Mouse (Mus musculus): ENCODE results near the gene Adat1. TPM values are rescaled to one million over a fixed set of nuclear protein-coding genes. Genes with fewer than 3 reads are reported as not detected.

The Adat1 gene
- polyA plus RNA-seq, 1 experiment from 2014 or later, result 6.2 TPM

DNA sequence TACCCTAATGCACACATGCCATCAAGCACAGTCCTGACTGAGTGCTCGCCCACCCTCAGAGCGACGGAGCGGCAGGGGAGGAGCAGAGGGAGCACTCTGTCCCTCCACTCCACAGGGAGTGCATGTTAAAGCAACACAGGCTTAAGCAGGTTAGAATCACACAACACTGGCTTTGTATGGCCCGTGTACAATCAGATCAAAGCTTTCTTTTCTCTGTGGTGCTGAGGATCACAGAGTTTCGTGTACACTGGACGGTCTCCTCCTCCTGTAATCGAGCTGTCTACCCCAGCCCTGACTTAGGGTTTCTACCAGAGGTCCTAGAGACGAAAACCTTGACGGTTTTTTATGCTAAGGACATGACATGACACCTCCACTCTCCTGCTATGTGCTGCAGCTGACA is 23.6 kb downstream of the Adat1 start:
- Histone ChIP-seq H3K27ac (replicated peaks) (no peak overlapping the region), H3K9ac (no peak overlapping the region), H3K4me1 (peaks cover 2% of the 10 kb centered on the region), H3K4me2 (no peak overlapping the region), H3K4me3 (no peak overlapping the region), H3K27me3 (replicated peaks) (no peaks in the 10 kb centered on the region), H3K9me3 (no peaks in the 10 kb centered on the region), H3K36me3 (peaks cover 39% of the 10 kb centered on the region)
- 83% methylated on average over 10 of the region's 10 CpGs for WGBS
- ATAC-seq (ENCODE audit: extremely low read depth, insufficient number of reproducible peaks, low FRiP score, low TSS enrichment), result no peak

DNA sequence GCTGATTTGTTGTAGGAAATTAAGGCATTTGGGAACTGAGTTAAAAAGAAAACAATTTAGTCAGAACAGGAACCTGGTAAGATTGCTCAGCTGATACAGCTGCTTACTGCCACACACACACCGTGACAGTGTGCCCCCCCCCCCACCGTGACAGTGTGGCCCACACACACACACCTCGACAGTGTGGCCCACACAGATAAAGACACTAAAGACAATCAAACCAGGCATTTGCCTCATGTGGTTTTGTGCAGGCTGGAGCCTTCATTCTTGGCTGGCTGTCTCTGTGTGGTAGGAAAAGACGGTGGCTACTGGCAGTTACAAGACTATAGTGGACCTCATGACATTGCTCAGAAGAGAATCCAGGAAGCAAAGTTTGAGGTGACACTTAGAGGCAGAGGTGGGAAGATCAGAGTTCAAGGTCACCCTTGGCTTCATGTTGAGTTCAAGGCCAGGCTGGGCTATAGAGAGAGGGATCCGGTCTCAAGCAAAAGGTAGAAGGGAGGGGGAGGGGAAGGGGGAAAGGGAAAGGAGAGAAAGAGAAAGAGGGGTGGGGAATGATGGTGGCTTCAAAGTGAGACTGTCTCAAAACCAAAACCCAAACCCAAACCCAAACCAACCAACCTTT is 24.7 kb downstream of the Adat1 start:
- H3K36me3 ChIP-seq, result peaks cover 31% of the 10 kb centered on the region
- no peak for ATAC-seq (ENCODE audit: extremely low read depth, insufficient number of reproducible peaks, low FRiP score, low TSS enrichment)
- no peak overlapping the region for H3K4me3 ChIP-seq
- H3K27ac ChIP-seq (replicated peaks), result no peak overlapping the region
- H3K4me1 ChIP-seq, result peaks cover 13% of the 10 kb centered on the region
- H3K9me3 ChIP-seq, result no peaks in the 10 kb centered on the region
- H3K27me3 ChIP-seq (replicated peaks), result no peaks in the 10 kb centered on the region
- WGBS, result 72% methylated on average over 5 of the region's 5 CpGs
- H3K4me2 ChIP-seq, result no peak overlapping the region
- H3K9ac ChIP-seq, result no peak overlapping the region

DNA sequence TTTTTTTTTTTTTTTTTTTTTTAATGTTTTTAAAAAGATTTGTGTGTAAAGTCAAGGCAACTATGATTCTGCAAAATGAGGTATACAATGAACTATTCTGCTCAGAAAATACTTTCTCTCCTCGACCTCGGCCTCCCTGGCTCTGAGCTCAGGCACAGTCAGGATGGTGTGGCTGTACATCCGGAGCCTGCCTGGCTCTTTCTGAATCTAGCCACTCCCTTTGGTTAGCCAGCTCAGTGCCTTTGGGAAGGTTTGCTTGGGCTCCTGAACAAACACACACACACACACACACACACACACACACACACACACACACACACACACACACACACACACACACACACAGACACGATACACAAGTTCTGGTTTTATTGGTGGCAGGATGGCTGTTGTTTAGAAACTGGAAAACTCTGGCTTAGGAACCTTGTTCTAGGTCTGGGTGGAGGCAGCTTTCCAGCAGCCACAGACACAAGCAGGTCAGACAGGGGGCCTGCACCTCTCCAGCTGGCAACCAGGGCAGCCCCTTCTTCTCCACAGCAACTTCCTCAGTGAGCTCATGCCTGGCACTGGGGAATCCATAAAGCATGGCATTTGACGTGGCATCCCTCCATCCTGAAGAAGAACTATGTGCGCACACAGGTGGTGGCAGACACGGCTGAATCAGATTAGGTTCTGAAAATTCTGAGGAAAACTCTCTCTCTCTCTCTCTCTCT is 27.1 kb downstream of the Adat1 start:
- peaks cover 18% of the 10 kb centered on the region for H3K36me3 ChIP-seq
- H3K4me3 ChIP-seq, result no peak overlapping the region
- no peak overlapping the region for H3K27ac ChIP-seq (replicated peaks)
- no peaks in the 10 kb centered on the region for H3K27me3 ChIP-seq (replicated peaks)
- H3K4me1 ChIP-seq, result peaks cover 22% of the 10 kb centered on the region
- no peaks in the 10 kb centered on the region for H3K9me3 ChIP-seq
- WGBS, result 76% methylated on average over 7 of the region's 7 CpGs
- no peak for ATAC-seq (ENCODE audit: extremely low read depth, insufficient number of reproducible peaks, low FRiP score, low TSS enrichment)
- no peak overlapping the region for H3K4me2 ChIP-seq
- no peak overlapping the region for H3K9ac ChIP-seq

DNA sequence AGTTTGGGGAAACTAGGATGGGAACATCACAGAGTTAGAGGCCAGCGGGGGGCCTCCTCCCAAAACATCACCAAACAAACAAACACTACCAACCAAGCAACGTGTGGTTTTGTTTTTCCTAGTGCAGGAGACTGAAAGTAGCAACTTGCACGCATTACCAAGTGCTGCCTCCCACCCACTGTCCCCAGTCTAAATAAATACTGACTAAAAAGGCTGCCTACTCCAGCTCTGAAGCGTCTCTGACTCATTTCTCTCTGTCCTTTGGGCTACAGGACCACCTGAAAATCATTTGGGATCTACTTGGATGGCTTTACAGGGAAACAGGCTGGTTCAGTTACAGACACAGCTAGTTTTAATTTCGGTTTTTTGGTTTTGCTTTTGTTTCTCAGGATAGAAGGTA is 27.8 kb downstream of the Adat1 start:
- Histone ChIP-seq H3K9ac (no peak overlapping the region), H3K9me3 (no peaks in the 10 kb centered on the region), H3K27ac (replicated peaks) (no peak overlapping the region), H3K27me3 (replicated peaks) (no peaks in the 10 kb centered on the region), H3K4me3 (no peak overlapping the region), H3K4me1 (peaks cover 22% of the 10 kb centered on the region), H3K36me3 (peaks cover 18% of the 10 kb centered on the region), H3K4me2 (no peak overlapping the region)
- WGBS, result 57% methylated on average over 5 of the region's 5 CpGs
- ATAC-seq (ENCODE audit: extremely low read depth, insufficient number of reproducible peaks, low FRiP score, low TSS enrichment), result no peak

DNA sequence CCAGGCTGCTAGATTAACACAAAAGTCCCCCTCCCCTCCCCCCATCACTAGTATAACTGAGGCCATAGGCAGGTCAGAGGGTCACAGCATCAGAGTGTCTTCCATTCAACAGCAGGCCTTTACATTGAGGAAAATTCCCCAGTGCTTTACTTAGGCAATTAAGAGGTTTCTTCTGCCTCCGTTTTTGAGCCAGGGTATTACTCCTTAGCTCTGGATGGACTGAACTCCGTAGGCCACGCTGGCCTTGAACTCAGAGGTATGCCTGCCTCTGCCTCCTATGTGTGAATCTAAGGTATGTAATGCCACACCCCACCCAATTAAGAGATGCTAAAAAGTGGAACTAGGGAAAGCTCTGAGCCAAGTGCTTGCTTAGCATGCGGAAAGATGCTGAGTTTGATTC is 28.6 kb downstream of the Adat1 start:
- ATAC-seq (ENCODE audit: extremely low read depth, insufficient number of reproducible peaks, low FRiP score, low TSS enrichment), result no peak
- 88% methylated on average over 4 of the region's 4 CpGs for WGBS
- Histone ChIP-seq H3K27ac (replicated peaks) (no peak overlapping the region), H3K27me3 (replicated peaks) (no peaks in the 10 kb centered on the region), H3K36me3 (peaks cover 22% of the 10 kb centered on the region), H3K4me3 (no peak overlapping the region), H3K9ac (no peak overlapping the region), H3K4me1 (peaks cover 22% of the 10 kb centered on the region), H3K4me2 (no peak overlapping the region), H3K9me3 (no peaks in the 10 kb centered on the region)

DNA sequence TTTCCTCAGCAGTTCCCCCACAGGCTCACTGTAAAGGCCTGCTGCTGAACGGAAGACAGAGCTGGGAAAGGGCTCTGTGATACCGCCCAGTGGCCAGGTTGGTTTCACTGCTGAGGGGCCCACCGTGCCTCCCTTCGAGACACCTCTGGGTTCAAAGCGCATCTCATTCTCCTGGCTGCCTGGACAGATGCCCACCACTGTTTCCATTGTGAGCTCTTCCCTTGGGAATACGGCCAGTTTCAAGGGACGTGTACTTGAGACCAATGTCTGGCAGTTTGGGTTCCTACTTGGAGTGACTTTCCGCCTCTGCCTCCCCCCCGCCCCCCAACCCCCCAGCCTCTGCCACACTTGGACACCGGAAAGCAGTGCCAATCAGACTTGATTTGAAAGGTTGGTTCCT is 29.0 kb downstream of the Adat1 start:
- Histone ChIP-seq H3K4me3 (no peak overlapping the region), H3K4me1 (peaks cover 22% of the 10 kb centered on the region), H3K9ac (0 out of 2 replicates have a peak overlapping the region, but pooled peaks have one; percentile 0), H3K27me3 (replicated peaks) (no peaks in the 10 kb centered on the region), H3K36me3 (peaks cover 23% of the 10 kb centered on the region), H3K4me2 (peak overlapping the region; percentile 40), H3K27ac (replicated peaks) (peak overlapping the region; percentile 60), H3K9me3 (no peaks in the 10 kb centered on the region)
- 58% methylated on average over 10 of the region's 10 CpGs for WGBS
- no peak for ATAC-seq (ENCODE audit: extremely low read depth, insufficient number of reproducible peaks, low FRiP score, low TSS enrichment)

DNA sequence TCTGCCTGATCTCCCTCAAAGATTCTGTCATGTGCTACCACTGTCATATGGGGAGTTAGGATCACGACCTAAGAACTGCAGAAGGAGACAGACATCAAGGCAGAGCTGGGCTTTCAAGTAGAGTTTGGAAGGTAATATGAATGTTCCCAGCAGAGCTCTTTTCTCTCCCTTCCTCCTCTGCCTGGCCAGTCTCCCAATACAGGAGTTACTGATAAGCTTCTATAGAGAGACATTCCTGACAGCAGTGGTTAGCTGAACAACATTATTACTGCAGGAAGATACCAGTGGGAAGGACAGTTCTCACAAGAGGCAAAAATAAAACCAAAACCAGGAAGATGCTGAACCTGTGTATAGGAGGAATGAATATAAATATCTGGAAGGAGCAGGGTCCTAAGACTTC is 29.5 kb downstream of the Adat1 start:
- ATAC-seq (ENCODE audit: extremely low read depth, insufficient number of reproducible peaks, low FRiP score, low TSS enrichment), result no peak
- WGBS, result 45% methylated on average over 1 of the region's 1 CpGs

DNA sequence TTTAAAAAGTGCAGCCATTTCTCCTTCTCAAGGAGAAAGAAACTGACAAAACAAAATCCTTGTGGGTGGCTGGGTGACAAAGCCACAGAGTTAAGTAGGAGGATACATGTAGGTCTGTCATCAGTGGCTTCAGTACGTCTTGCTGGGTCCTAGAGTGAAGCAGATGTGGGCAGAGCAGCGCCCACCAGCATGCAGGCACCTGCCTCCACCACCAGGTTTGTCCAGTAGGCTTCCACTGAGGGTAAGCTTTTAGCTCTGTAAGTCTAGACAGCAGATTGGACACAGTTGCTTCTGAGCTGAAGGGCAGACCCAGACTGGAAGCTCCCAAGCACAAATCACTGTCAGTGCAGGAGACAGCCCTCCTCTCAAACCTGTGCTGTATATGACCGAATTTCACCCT is 30.8 kb downstream of the Adat1 start:
- H3K4me3 ChIP-seq, result no peak overlapping the region
- no peak overlapping the region for H3K9ac ChIP-seq
- WGBS, result 73% methylated on average over 3 of the region's 3 CpGs
- no peak for ATAC-seq (ENCODE audit: extremely low read depth, insufficient number of reproducible peaks, low FRiP score, low TSS enrichment)
- H3K36me3 ChIP-seq, result peaks cover 26% of the 10 kb centered on the region
- H3K4me2 ChIP-seq, result no peak overlapping the region
- H3K4me1 ChIP-seq, result peaks cover 22% of the 10 kb centered on the region
- no peaks in the 10 kb centered on the region for H3K9me3 ChIP-seq
- H3K27ac ChIP-seq (replicated peaks), result no peak overlapping the region
- H3K27me3 ChIP-seq (replicated peaks), result no peaks in the 10 kb centered on the region

More for the DNA sequence above, 29.5 kb downstream of the Adat1 start:
- Histone ChIP-seq H3K9ac (0 out of 2 replicates have a peak overlapping the region, but pooled peaks have one; percentile 16), H3K4me3 (no peak overlapping the region), H3K36me3 (peaks cover 22% of the 10 kb centered on the region), H3K4me1 (peaks cover 22% of the 10 kb centered on the region), H3K4me2 (peak overlapping the region; percentile 40), H3K27ac (replicated peaks) (peak overlapping the region; percentile 60), H3K9me3 (no peaks in the 10 kb centered on the region), H3K27me3 (replicated peaks) (no peaks in the 10 kb centered on the region)

DNA sequence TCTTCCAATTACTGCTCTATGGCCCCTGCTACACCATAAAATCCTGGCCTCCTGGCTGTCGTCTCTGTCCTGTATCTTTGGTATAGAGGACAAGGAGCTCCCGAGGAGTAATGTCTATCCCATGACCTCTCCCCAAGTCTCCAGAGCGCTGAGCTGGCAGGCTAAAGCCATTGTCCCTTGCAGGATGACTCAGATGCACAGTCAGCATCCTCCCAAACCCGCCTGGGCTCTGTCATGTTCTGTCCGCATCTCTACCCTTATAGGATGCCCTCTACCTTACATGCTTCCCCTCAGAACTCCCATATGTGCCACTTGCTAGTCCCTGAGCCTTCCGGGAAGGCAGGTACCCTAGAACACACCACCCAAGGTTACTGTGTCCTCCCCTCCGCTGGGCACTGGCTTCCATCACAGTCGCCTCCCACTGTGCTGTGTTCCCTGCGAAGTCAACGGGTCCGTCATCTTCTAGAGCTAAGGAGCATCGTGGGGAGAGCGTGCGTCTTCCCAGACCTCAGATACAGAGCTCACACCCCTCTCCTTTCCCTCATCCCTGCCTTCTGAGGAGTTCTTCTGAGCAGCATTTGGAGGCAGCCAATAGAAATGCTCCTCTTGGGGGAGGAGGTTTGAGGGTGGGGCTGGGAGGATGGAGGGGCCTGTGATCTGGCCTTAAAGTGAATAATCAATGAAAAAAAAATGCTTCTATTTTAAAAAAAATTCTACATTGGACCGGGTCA is 31.3 kb downstream of the Adat1 start:
- peaks cover 22% of the 10 kb centered on the region for H3K4me1 ChIP-seq
- WGBS, result 54% methylated on average over 15 of the region's 15 CpGs
- ATAC-seq (ENCODE audit: extremely low read depth, insufficient number of reproducible peaks, low FRiP score, low TSS enrichment), result no peak

DNA sequence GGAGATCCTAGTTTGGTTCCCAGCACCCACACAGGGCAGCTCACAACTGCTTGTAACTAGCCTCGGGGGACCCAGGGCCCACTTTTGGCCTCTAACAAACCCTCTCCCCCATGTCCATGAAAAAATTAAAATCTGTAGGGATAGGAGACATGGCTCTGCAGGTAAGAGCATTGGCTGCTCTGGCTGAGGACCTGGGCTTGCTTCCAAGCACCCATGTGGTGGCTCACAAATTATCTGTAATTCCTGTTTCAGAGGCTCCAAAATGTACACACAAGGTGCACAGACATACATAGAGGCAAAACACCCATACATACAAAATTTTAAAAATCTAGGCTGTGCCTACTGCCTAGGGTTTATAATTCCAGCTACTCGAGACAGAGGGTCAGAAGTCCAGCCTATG is 34.9 kb downstream of the Adat1 start:
- H3K4me1 ChIP-seq, result peaks cover 7% of the 10 kb centered on the region
- no peak overlapping the region for H3K9ac ChIP-seq
- H3K4me3 ChIP-seq, result no peak overlapping the region
- no peaks in the 10 kb centered on the region for H3K27me3 ChIP-seq (replicated peaks)
- no peaks in the 10 kb centered on the region for H3K9me3 ChIP-seq
- H3K4me2 ChIP-seq, result no peak overlapping the region
- H3K27ac ChIP-seq (replicated peaks), result no peak overlapping the region
- ATAC-seq (ENCODE audit: extremely low read depth, insufficient number of reproducible peaks, low FRiP score, low TSS enrichment), result no peak
- 87% methylated on average over 2 of the region's 2 CpGs for WGBS
- H3K36me3 ChIP-seq, result peaks cover 63% of the 10 kb centered on the region

More for the DNA sequence above, 31.3 kb downstream of the Adat1 start:
- no peak overlapping the region for H3K4me2 ChIP-seq
- no peak overlapping the region for H3K27ac ChIP-seq (replicated peaks)
- no peaks in the 10 kb centered on the region for H3K27me3 ChIP-seq (replicated peaks)
- no peaks in the 10 kb centered on the region for H3K9me3 ChIP-seq
- H3K4me3 ChIP-seq, result no peak overlapping the region
- H3K9ac ChIP-seq, result no peak overlapping the region
- H3K36me3 ChIP-seq, result peaks cover 32% of the 10 kb centered on the region

DNA sequence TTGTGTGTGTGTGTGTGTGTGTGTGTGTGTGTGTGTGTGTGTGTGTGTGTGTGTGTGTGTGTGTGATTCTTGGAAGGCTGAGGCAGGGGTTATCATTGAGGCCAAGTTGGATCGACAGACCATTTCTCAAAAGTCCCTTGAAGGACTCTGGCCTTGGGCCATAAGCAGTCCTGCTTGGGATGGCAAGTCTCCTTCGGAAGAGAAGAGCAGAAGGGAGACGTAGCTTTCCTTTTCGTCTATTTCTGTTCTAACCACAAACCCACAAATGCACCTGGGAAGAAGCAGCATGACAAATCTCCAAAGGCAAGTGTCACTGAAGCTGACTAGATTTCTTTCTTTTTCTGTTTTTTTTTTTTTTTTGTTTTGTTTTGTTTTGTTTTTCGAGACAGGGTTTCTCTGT is 36.2 kb downstream of the Adat1 start:
- ATAC-seq (ENCODE audit: extremely low read depth, insufficient number of reproducible peaks, low FRiP score, low TSS enrichment), result no peak
- no peak overlapping the region for H3K4me2 ChIP-seq
- H3K27me3 ChIP-seq (replicated peaks), result no peaks in the 10 kb centered on the region
- H3K27ac ChIP-seq (replicated peaks), result no peak overlapping the region
- H3K36me3 ChIP-seq, result peaks cover 76% of the 10 kb centered on the region
- H3K4me1 ChIP-seq, result peaks cover 3% of the 10 kb centered on the region
- no peak overlapping the region for H3K4me3 ChIP-seq
- H3K9ac ChIP-seq, result no peak overlapping the region
- H3K9me3 ChIP-seq, result no peaks in the 10 kb centered on the region
- WGBS, result 81% methylated on average over 5 of the region's 5 CpGs
